Mouse (Mus musculus): ENCODE results near the gene Nit1.

- no peak for TF ChIP-seq CTCF (conservative IDR thresholded peaks at IDR 0.05; ENCODE audit: low read length)
- no peak for TF ChIP-seq NANOG (IDR thresholded peaks at IDR 0.05; ENCODE audit: borderline replicate concordance, low read length)
- no peak for TF ChIP-seq POU5F1 (IDR thresholded peaks at IDR 0.05; ENCODE audit: borderline replicate concordance, low read length)
Measured at GRCm38 (mm10) chr1:171325571-171325970, 19.9 kb downstream of the Nit1 start.

Measured in E14TG2a.4 (cell line).